Mouse (Mus musculus) liver, embryonic 15.5 days (tissue): Measurements from ENCODE around the gene Cdr2l. TPM values are rescaled to one million over a fixed set of nuclear protein-coding genes. Genes with fewer than 3 reads are reported as not detected.
A peak's percentile ranks its signal among the peaks of the same experiment; 100 is the strongest.

ENCODE experiments used
- ATAC-seq: fragments of 200-750 bp; cut with Nextera tagmentation; 2 replicates; pipeline ENCODE4 v1.8.0; 2017; ENCODE audit warnings: moderate number of reproducible peaks, mild to moderate bottlenecking, moderate library complexity; ENCODE audit not compliant: insufficient read depth
- H3K27ac ChIP-seq: fragments of 300-500 bp; sonication (generic); replicated peaks from 2 replicates; pipeline ENCODE4 v1.5.1; 2015; ENCODE audit warnings: mild to moderate bottlenecking, inconsistent platforms
- H3K27me3 ChIP-seq: fragments of 300-500 bp; sonication (generic); 2 replicates; pipeline ENCODE4 v1.6.1; 2015; ENCODE audit warnings: mild to moderate bottlenecking, inconsistent platforms
- H3K36me3 ChIP-seq: fragments of 300-500 bp; sonication (generic); replicated peaks from 2 replicates; pipeline ENCODE4 v1.6.1; 2015; ENCODE audit warnings: moderate library complexity, mild to moderate bottlenecking, inconsistent platforms
- H3K4me1 ChIP-seq: fragments of 300-500 bp; sonication (generic); replicated peaks from 2 replicates; pipeline ENCODE4 v1.6.1; 2015; ENCODE audit warnings: inconsistent platforms
- H3K4me2 ChIP-seq: fragments of 300-500 bp; sonication (generic); 2 replicates; pipeline ENCODE4 v1.6.1; 2015; ENCODE audit warnings: moderate library complexity, mild to moderate bottlenecking, inconsistent platforms
- H3K4me3 ChIP-seq: fragments of 300-500 bp; sonication (generic); replicated peaks from 2 replicates; pipeline ENCODE4 v1.5.1; 2015; ENCODE audit warnings: mild to moderate bottlenecking, inconsistent platforms
- H3K9ac ChIP-seq: fragments of 300-500 bp; sonication (generic); 2 replicates; pipeline ENCODE4 v1.6.1; 2015; ENCODE audit warnings: moderate library complexity, mild to moderate bottlenecking, inconsistent platforms
- H3K9me3 ChIP-seq: fragments of 300-500 bp; sonication (generic); replicated peaks from 2 replicates; pipeline ENCODE4 v1.6.1; 2016; ENCODE audit warnings: inconsistent platforms
- WGBS: fragments of 180-500 bp; shearing (Covaris S2); methylation state at CpG from one replicate; pipeline ENCODE4 v1.1.7; 2015; ENCODE audit warnings: mixed read lengths; ENCODE audit not compliant: insufficient replicate concordance; 5-methylcytosine and 5-hydroxymethylcytosine counted together
- polyA plus RNA-seq: library from polyadenylated mRNA; unstranded; fragments of >200 nt; fragmentation: Nextera tagmentation; extraction: Ambion mirVana; gene quantifications from 2 replicates; pipeline ENCODE4 v1.2.1, GENCODE M21; 2015

The Cdr2l gene
- polyA plus RNA-seq, 1 experiment from 2014 or later: 1.2 TPM

DNA sequence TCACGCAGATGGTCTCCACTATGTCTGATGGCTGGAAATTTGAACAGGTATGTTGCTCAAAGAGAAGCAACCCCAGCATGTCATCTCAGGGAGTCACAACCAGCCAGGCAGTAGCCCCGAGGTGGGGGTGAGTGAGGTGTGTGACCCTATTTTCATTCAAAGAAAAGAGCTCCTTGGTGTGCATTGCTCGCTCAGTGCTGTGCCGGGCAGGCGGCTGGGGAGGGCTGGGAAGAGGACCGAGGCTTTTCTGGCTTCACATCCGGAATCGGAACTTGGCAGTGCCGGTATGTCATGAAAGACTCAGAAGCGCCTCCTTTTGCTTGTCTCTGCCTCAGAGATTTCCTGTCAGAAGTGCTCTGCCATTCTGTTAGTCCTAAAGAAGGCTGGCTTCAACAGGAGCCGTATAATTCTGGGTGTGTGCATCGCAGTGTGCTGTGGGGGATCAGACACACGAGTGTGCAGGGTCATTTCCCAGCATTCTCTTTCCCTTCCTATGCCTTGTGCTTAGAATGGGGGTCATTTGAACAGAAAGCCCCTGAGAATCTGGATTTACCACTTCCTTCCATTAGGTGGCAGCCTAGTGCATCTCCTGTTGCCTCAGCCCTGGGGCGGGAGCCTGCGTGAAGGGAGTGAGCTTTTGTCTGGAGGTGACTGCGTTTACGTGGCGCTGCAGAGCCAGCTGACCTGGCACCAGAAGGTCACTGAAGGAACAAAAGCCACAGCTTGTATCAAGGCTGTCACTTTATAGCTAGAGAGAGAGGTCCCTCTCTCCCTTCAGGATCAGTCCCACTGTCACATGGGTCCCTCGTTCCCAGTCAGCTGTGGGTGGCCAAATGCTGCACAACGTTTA is 46.0 kb downstream of the Cdr2l start:
- 0 out of 2 replicates have a peak, but pooled peaks have one; percentile 22 for ATAC-seq
- Histone ChIP-seq H3K27ac (0 out of 2 replicates have a peak overlapping the region, but pooled peaks have one; percentile 6), H3K27me3 (no peaks in the 10 kb centered on the region), H3K4me1 (peaks cover 9% of the 10 kb centered on the region), H3K9ac (no peak overlapping the region), H3K36me3 (peaks cover 59% of the 10 kb centered on the region), H3K4me3 (no peak overlapping the region), H3K9me3 (no peaks in the 10 kb centered on the region), H3K4me2 (peak overlapping the region; percentile 20; the same call in 1 of the 2 replicates)
- WGBS: 45% methylated on average over 20 of the region's 20 CpGs

DNA sequence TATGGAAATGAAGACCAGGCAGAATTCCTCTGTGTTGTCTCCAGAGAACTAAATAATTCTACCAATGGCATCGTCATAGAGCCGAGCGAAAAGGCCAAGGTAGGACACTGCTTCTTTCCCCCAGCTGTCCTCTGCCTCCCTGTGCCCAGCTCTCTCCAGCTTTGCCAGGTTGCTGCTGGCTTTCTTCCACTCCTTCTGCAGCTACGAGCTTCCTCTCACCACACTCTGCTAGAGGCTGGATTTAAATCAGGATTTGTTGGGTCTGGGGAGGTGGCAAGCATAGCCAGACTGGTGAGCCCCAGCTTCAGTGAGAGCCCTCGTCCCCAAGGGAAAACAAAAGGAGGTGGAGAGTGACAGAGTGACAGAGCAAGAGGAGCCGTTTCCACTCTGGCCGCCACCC is 47.6 kb downstream of the Cdr2l start:
- ATAC-seq: no peak
- no peak overlapping the region for H3K9ac ChIP-seq
- peaks cover 58% of the 10 kb centered on the region for H3K36me3 ChIP-seq
- H3K4me2 ChIP-seq: no peak overlapping the region
- 72% methylated on average over 7 of the region's 7 CpGs for WGBS
- H3K27ac ChIP-seq: no peak overlapping the region
- H3K4me1 ChIP-seq: peaks cover 15% of the 10 kb centered on the region
- no peaks in the 10 kb centered on the region for H3K9me3 ChIP-seq
- H3K27me3 ChIP-seq: no peaks in the 10 kb centered on the region
- H3K4me3 ChIP-seq: no peak overlapping the region

DNA sequence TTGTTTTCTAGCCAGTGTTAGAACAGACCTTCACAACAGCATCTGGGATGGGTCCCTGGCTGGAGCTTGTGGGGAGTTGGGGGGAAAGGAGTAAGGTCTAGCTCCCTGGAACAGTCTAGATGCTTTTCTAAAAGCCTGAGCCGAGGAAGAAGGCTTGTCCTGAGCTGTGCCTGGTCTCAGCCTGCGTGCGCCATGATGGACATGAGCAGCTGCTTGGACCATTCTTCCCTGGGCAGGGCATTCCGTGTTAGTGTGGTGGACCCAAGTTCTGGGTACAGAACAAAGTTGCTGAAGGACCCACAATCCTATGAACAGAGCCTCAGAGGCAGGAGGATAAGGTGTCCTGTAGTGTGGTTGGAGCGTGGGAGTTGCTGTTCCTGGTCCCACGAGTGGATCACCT is 48.8 kb downstream of the Cdr2l start:
- no peak overlapping the region for H3K9ac ChIP-seq
- H3K4me3 ChIP-seq: no peak overlapping the region
- ATAC-seq: no peak
- H3K9me3 ChIP-seq: no peaks in the 10 kb centered on the region
- no peak overlapping the region for H3K27ac ChIP-seq
- peaks cover 18% of the 10 kb centered on the region for H3K4me1 ChIP-seq
- 82% methylated on average over 6 of the region's 6 CpGs for WGBS
- H3K27me3 ChIP-seq: peaks cover 12% of the 10 kb centered on the region
- H3K36me3 ChIP-seq: peaks cover 52% of the 10 kb centered on the region
- H3K4me2 ChIP-seq: no peak overlapping the region

DNA sequence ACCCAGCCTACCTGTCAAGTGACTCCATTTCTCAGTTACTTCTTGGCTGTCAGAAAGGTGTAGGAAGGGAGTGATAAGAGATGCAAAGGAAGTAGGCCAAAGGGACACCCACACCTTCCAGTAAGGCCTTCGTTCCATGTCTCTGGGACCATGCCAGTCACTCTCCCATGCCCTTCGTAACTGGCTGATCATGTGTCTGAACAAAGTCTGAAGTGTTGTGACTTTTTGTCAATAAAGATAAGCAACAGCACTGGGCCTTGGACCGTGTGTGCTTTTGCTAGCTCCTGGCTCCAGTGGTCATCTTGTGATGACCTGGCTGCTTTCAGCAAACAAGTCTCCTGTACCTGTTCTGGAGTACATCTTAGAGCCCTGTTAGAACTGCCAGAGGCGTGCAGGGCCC is 51.1 kb downstream of the Cdr2l start:
- Histone ChIP-seq H3K27me3 (peaks cover 34% of the 10 kb centered on the region), H3K36me3 (peaks cover 37% of the 10 kb centered on the region), H3K4me3 (no peak overlapping the region), H3K27ac (peak overlapping the region; percentile 55; the same call in 1 of the 2 replicates), H3K4me1 (peaks cover 29% of the 10 kb centered on the region), H3K9ac (no peak overlapping the region), H3K9me3 (no peaks in the 10 kb centered on the region), H3K4me2 (no peak overlapping the region)
- 57% methylated on average over 4 of the region's 4 CpGs for WGBS
- ATAC-seq: peak; percentile 33

DNA sequence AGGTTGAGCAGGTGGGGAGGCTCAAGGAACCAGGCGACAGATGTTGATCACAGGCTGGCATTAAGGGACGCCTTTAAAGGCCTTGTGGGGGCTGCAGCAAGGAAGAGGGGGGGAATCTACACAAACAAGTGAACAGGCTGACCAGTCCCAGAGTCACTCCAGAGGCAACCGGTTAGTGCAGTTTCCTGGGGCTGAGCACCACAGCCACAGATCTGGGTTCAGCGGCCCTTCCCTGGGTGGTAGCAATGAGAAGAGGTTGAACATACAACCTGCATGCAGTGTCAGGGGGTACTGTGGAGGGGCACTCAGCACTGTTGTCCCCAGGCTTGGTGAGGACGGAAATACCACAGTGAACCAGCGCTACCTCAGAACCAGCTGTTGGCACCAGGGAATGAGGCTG is 51.6 kb downstream of the Cdr2l start:
- no peak overlapping the region for H3K4me3 ChIP-seq
- no peak overlapping the region for H3K4me2 ChIP-seq
- peaks cover 34% of the 10 kb centered on the region for H3K27me3 ChIP-seq
- no peak overlapping the region for H3K9ac ChIP-seq
- peaks cover 36% of the 10 kb centered on the region for H3K36me3 ChIP-seq
- no peak for ATAC-seq
- H3K27ac ChIP-seq: peak overlapping the region; percentile 55
- H3K9me3 ChIP-seq: no peaks in the 10 kb centered on the region
- WGBS: 68% methylated on average over 6 of the region's 6 CpGs
- peaks cover 26% of the 10 kb centered on the region for H3K4me1 ChIP-seq

DNA sequence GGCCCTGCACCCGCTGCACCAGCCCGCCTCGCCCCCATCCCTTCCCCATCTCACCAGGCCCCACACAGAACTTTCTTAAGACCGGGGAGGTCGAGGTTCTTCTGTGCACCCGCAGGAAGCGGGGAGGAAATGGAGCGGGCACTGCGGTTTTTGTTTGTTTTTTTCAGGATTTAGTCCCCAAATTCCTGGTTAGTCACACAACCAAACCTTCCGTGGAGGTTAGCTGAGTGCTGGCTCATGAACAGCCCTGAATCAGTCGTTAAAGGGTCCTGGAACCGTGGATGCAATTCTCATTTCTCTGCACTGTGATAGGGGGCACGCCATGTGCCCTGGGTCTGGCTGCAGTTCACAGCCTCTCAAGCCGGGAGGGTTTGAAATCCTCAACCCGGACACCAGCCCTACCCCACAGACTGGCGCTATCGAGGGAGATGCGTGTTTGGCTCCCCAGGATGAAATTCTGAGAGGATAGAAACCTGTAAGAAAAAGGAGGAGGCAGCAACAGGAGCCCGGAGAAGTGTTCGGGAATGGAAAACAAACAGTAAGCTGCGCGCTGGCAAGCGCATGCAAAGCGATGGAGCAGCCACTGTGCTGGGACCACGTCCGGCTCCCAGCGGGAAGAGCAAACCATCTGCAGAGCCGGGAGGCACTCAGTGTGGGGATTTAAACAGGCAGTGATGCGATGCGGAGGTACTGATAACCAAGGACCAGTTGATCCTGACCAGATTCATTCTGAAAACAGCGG is 54.1 kb downstream of the Cdr2l start:
- no peak overlapping the region for H3K27ac ChIP-seq
- WGBS: 6% methylated on average over 31 of the region's 31 CpGs
- H3K27me3 ChIP-seq: peaks cover 34% of the 10 kb centered on the region

DNA sequence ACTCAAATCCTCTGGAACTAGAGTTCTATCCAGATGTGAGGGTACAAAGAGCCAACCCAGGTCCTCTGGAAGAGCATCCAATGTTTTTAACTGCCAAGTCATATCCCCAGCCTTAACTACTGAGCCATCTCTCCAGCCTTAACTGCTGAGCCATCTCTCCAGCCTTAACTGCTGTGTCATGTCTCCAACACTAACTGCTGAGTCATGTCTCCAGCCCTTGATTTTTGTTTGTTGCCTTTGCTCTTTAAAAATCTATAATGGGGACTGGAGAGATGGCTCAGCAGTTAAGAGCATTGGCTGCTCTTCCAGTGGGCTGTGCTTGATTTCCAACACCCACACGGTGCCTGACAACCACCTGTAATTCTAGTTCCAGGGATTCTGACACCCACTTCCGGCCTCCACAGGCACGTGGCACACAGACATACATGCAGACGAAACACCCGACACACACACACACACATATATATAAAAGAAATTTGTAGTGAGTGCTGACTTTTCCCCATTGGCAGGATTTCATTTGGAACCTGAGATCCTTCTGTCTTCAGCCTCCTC is 55.9 kb downstream of the Cdr2l start:
- no peak overlapping the region for H3K4me2 ChIP-seq
- ATAC-seq: no peak
- H3K4me3 ChIP-seq: no peak overlapping the region
- H3K9me3 ChIP-seq: no peaks in the 10 kb centered on the region
- H3K4me1 ChIP-seq: peaks cover 26% of the 10 kb centered on the region
- peaks cover 37% of the 10 kb centered on the region for H3K27me3 ChIP-seq
- no peak overlapping the region for H3K9ac ChIP-seq
- H3K27ac ChIP-seq: no peak overlapping the region
- H3K36me3 ChIP-seq: no peaks in the 10 kb centered on the region
- WGBS: 59% methylated on average over 5 of the region's 5 CpGs

More for the DNA sequence above, 54.1 kb downstream of the Cdr2l start:
- no peak overlapping the region for H3K9ac ChIP-seq
- peaks cover 14% of the 10 kb centered on the region for H3K36me3 ChIP-seq
- 0 out of 2 replicates have a peak overlapping the region, but pooled peaks have one; percentile 10 for H3K4me3 ChIP-seq
- peaks cover 26% of the 10 kb centered on the region for H3K4me1 ChIP-seq
- ATAC-seq: no peak
- no peaks in the 10 kb centered on the region for H3K9me3 ChIP-seq
- H3K4me2 ChIP-seq: peak overlapping the region; percentile 53

DNA sequence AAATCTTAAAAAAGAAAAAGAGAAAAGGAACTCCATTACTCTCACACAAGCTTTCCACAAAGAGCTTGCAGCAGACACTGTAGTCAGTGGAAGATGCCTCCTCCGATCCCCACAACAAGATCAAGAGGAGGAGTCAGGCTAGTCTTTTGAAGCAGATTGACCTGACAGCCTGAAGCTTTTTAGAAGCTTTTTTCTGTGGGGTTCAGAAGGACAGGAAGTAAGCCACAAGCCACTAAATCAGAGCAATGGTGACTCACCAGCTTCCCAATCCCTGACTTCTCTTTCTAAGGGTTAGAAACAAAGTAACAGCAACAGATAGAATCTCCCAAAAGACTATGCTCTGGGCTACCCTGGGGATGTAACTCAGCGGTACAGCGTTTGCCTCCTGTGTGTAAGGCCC is 57.6 kb downstream of the Cdr2l start:
- WGBS: 55% methylated on average over 3 of the region's 3 CpGs
- Histone ChIP-seq H3K4me1 (peaks cover 19% of the 10 kb centered on the region), H3K9me3 (no peaks in the 10 kb centered on the region), H3K27ac (no peak overlapping the region), H3K9ac (no peak overlapping the region), H3K27me3 (peaks cover 37% of the 10 kb centered on the region), H3K36me3 (no peaks in the 10 kb centered on the region), H3K4me2 (no peak overlapping the region), H3K4me3 (no peak overlapping the region)
- ATAC-seq: no peak

DNA sequence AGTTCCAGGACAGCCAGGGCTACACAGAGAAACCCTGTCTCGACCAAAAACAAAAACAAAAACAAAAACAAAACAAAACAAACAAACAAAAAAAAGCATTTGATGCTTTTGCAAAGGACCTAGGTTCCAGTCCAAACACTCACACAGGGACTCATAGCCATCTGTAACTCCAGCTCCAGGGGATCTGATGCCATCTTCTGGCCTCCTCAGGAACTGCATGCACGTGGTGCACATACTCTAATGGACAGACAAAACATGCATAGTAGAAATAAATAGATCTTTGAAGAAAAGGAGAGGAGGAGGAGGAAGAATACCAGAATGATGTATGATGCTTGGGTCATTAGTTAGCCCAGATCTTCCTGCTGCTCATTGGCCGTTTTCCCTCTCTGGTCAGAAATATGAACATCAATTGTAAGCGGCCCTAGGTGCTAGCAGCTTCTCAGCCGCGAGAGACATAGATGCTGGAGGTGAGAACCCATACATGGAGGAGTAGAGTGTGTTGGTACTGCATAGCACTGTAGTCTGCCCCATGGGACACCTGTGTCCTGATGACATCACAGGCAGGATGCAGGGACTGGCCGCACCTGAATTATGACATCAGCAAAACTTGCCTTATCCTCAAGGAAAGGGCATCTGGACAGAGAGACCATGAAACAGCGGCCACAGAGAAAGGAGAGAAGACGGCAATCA is 58.3 kb downstream of the Cdr2l start, which contains the start of gene Trim80:
Gene Trim80 (plus strand): TSS at position 640 of the 690 bp plus-strand sequence.
- no peak within 1 kb of the TSS for H3K4me2 ChIP-seq
- ATAC-seq: no peak
- no peaks in the 10 kb centered on the region for H3K36me3 ChIP-seq
- WGBS: 73% methylated on average over 9 of the region's 9 CpGs
- H3K9ac ChIP-seq: no peak within 1 kb of the TSS
- H3K27me3 ChIP-seq: peaks cover 31% of the 10 kb centered on the region
- no peak within 1 kb of the TSS for H3K27ac ChIP-seq
- no peaks in the 10 kb centered on the region for H3K9me3 ChIP-seq
- H3K4me3 ChIP-seq: no peak within 1 kb of the TSS
- H3K4me1 ChIP-seq: peaks cover 19% of the 10 kb centered on the region

DNA sequence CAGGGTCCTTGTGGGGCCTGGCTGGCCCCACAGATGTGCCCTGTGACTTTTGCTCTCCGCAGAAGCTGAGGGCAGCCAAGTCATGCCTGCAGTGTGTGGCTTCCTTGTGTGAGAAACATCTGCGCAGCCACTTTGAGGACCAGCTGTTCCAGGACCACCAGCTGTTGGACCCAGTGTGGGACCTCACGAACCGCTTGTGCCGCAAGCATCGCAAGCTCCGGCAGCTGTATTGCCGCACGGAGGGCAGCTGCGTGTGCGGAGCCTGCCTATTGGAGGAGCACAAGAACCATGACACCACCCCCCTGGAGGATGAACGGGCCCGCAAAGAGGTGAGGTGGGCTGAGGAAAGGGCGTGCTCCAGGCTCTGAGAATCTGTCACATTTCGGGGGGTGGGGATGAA is 59.7 kb downstream of the Cdr2l start:
- Histone ChIP-seq H3K4me3 (no peak overlapping the region), H3K27me3 (peaks cover 17% of the 10 kb centered on the region), H3K9ac (no peak overlapping the region), H3K4me2 (no peak overlapping the region), H3K4me1 (peaks cover 14% of the 10 kb centered on the region), H3K36me3 (no peaks in the 10 kb centered on the region), H3K27ac (no peak overlapping the region), H3K9me3 (no peaks in the 10 kb centered on the region)
- no peak for ATAC-seq
- WGBS: 55% methylated on average over 15 of the region's 15 CpGs
